Mouse (Mus musculus) retina, embryonic 14.5 days (tissue): ENCODE measurements around the gene Arid1b.

Experiments
- DNase-seq: peaks from one replicate; pipeline ENCODE4 v3.0.0-alpha.2; 2015; ENCODE audit warnings: low spot score

Gene Arid1b

GRCm38 (mm10) chr17:4995561-4996051 lies 1.5 kb downstream of the Arid1b start:
- peak; percentile 68 for DNase-seq

- no peak for DNase-seq
Observed at GRCm38 (mm10) chr17:4996121-4996813, 2.1 kb downstream of the Arid1b start.

GRCm38 (mm10) chr17:4996814-4997549 lies 2.9 kb downstream of the Arid1b start:
- DNase-seq = peak; percentile 74

GRCm38 (mm10) chr17:4997968-4998367 lies 3.8 kb downstream of the Arid1b start:
- DNase-seq = no peak

- no peak for DNase-seq
Observed at GRCm38 (mm10) chr17:4999256-4999655, 5.1 kb downstream of the Arid1b start.

GRCm38 (mm10) chr17:5000001-5000400 lies 5.9 kb downstream of the Arid1b start:
- DNase-seq = no peak

- DNase-seq = no peak
Observed at GRCm38 (mm10) chr17:5000871-5001270, 6.7 kb downstream of the Arid1b start.

- no peak for DNase-seq
Observed at GRCm38 (mm10) chr17:5001531-5002131, 7.5 kb downstream of the Arid1b start.

- DNase-seq = no peak
Observed at GRCm38 (mm10) chr17:5002937-5003508, 8.9 kb downstream of the Arid1b start.

GRCm38 (mm10) chr17:5004266-5004665 lies 10.1 kb downstream of the Arid1b start:
- DNase-seq = no peak

GRCm38 (mm10) chr17:5004706-5005105 lies 10.6 kb downstream of the Arid1b start:
- no peak for DNase-seq

GRCm38 (mm10) chr17:5005285-5005684 lies 11.2 kb downstream of the Arid1b start:
- no peak for DNase-seq

- peak; percentile 72 for DNase-seq
Observed at GRCm38 (mm10) chr17:5007156-5007658, 13.1 kb downstream of the Arid1b start.

- peak; percentile 54 for DNase-seq
Observed at GRCm38 (mm10) chr17:5008236-5008635, 14.1 kb downstream of the Arid1b start.

GRCm38 (mm10) chr17:5008761-5009160 lies 14.6 kb downstream of the Arid1b start:
- DNase-seq = no peak

- no peak for DNase-seq
Observed at GRCm38 (mm10) chr17:5009526-5010260, 15.6 kb downstream of the Arid1b start.

- DNase-seq = no peak
Observed at GRCm38 (mm10) chr17:5010781-5011180, 16.6 kb downstream of the Arid1b start.

GRCm38 (mm10) chr17:5012091-5012490 lies 18.0 kb downstream of the Arid1b start:
- DNase-seq = no peak

GRCm38 (mm10) chr17:5012517-5012916 lies 18.4 kb downstream of the Arid1b start:
- DNase-seq = no peak

GRCm38 (mm10) chr17:5014327-5014957 lies 20.3 kb downstream of the Arid1b start:
- DNase-seq = no peak

- no peak for DNase-seq
Observed at GRCm38 (mm10) chr17:5016404-5016803, 22.3 kb downstream of the Arid1b start.
